Mouse (Mus musculus) hindbrain, embryonic 14.5 days (tissue): ENCODE measurements around the gene Rnf213. TPM values are rescaled to one million over a fixed set of nuclear protein-coding genes. Genes with fewer than 3 reads are reported as not detected.

Source experiments
- ATAC-seq: fragments of 200-750 bp; cut with Nextera tagmentation; 2 replicates; pipeline ENCODE4 v1.8.0; 2017; ENCODE audit warnings: moderate number of reproducible peaks, mild to moderate bottlenecking, moderate TSS enrichment, moderate library complexity; ENCODE audit not compliant: low FRiP score
- DNase-seq: peaks from one replicate; pipeline ENCODE4 v3.0.0-alpha.2; 2015; ENCODE audit warnings: low spot score
- H3K27ac ChIP-seq: fragments of 300-500 bp; sonication (generic); 2 replicates; pipeline ENCODE4 v1.5.1; 2014; ENCODE audit warnings: mild to moderate bottlenecking, moderate library complexity
- H3K27me3 ChIP-seq: fragments of 300-500 bp; sonication (generic); 2 replicates; pipeline ENCODE4 v1.6.1; 2014; ENCODE audit warnings: mild to moderate bottlenecking, low read length, mixed read lengths; ENCODE audit not compliant: control insufficient read depth, insufficient read depth
- H3K36me3 ChIP-seq: fragments of 300-500 bp; sonication (generic); replicated peaks from 2 replicates; pipeline ENCODE4 v1.6.1; 2014; ENCODE audit not compliant: control insufficient read depth, insufficient read depth
- H3K4me1 ChIP-seq: fragments of 300-500 bp; sonication (generic); replicated peaks from 2 replicates; pipeline ENCODE4 v1.6.1; 2014; ENCODE audit warnings: antibody characterized with exemption, low read length, mixed read lengths; ENCODE audit not compliant: control insufficient read depth, insufficient read depth
- H3K4me2 ChIP-seq: fragments of 300-500 bp; sonication (generic); replicated peaks from 2 replicates; pipeline ENCODE4 v1.6.1; 2014; ENCODE audit warnings: mild to moderate bottlenecking, moderate library complexity
- H3K4me3 ChIP-seq: fragments of 300-500 bp; sonication (generic); replicated peaks from 2 replicates; pipeline ENCODE4 v1.5.1; 2014; ENCODE audit warnings: mild to moderate bottlenecking, low read length
- H3K9ac ChIP-seq: fragments of 300-500 bp; sonication (generic); 2 replicates; pipeline ENCODE4 v1.6.1; 2014
- H3K9me3 ChIP-seq: fragments of 300-500 bp; sonication (generic); 2 replicates; pipeline ENCODE4 v1.6.1; 2016; ENCODE audit warnings: low read length; ENCODE audit not compliant: control insufficient read depth
- WGBS: fragments of 180-500 bp; shearing (Covaris S2); extraction: QIAGEN DNeasy Blood & Tissue Kit; methylation state at CpG from one replicate; pipeline ENCODE4 v1.1.7; 2014; 5-methylcytosine and 5-hydroxymethylcytosine counted together
- microRNA counts: library from miRNA; unstranded; fragments of <30 nt; microRNA quantifications from one replicate; lab custom pipeline; 2016
- microRNA-seq: library from miRNA; unstranded; fragments of <30 nt; microRNA quantifications from one replicate; pipeline ENCODE4, GENCODE M21; 2016
- polyA plus RNA-seq: library from polyadenylated mRNA; unstranded; fragments of >200 nt; fragmentation: Nextera tagmentation; extraction: Ambion mirVana; gene quantifications from 2 replicates; pipeline ENCODE4 v1.2.1, GENCODE M21; 2014

Gene Rnf213
- polyA plus RNA-seq, 1 experiment from 2014 or later = 2.2 TPM

- no peak for DNase-seq
- no peak overlapping the region for H3K4me2 ChIP-seq
- no peak overlapping the region for H3K4me3 ChIP-seq
- H3K4me1 ChIP-seq = 0 out of 2 replicates have a peak, but pooled peaks cover 3% of the 10 kb centered on the region
- no peak for ATAC-seq
- H3K9me3 ChIP-seq = no peaks in the 10 kb centered on the region
- no peak overlapping the region for H3K9ac ChIP-seq
- 83% methylated on average over 14 of the region's 14 CpGs for WGBS
- H3K27ac ChIP-seq = no peak overlapping the region
- H3K27me3 ChIP-seq = no peaks in the 10 kb centered on the region
- H3K36me3 ChIP-seq = no peaks in the 10 kb centered on the region
Observed at GRCm38 (mm10) chr11:119526068-119526966, 133.4 kb downstream of the Rnf213 start.

- H3K9me3 ChIP-seq = no peaks in the 10 kb centered on the region
- 68% methylated on average over 11 of the region's 11 CpGs for WGBS
- H3K27me3 ChIP-seq = no peaks in the 10 kb centered on the region
- H3K4me2 ChIP-seq = no peak overlapping the region
- no peak overlapping the region for H3K27ac ChIP-seq
- ATAC-seq = no peak
- H3K4me3 ChIP-seq = no peak overlapping the region
- H3K4me1 ChIP-seq = 0 out of 2 replicates have a peak, but pooled peaks cover 3% of the 10 kb centered on the region
- no peaks in the 10 kb centered on the region for H3K36me3 ChIP-seq
- H3K9ac ChIP-seq = no peak overlapping the region
- no peak for DNase-seq
Observed at GRCm38 (mm10) chr11:119528930-119529329, 136.0 kb downstream of the Rnf213 start.

- no peak overlapping the region for H3K4me3 ChIP-seq
- H3K27me3 ChIP-seq = no peaks in the 10 kb centered on the region
- no peak overlapping the region for H3K9ac ChIP-seq
- H3K27ac ChIP-seq = no peak overlapping the region
- no peak overlapping the region for H3K4me2 ChIP-seq
- WGBS = 51% methylated on average over 8 of the region's 8 CpGs
- H3K9me3 ChIP-seq = no peaks in the 10 kb centered on the region
- H3K4me1 ChIP-seq = no peaks in the 10 kb centered on the region
- H3K36me3 ChIP-seq = no peaks in the 10 kb centered on the region
- DNase-seq (no peak), ATAC-seq (no peak)
Observed at GRCm38 (mm10) chr11:119532460-119532859, 139.6 kb downstream of the Rnf213 start.

GRCm38 (mm10) chr11:119533745-119534144 is 140.8 kb downstream of the Rnf213 start:
- WGBS = 72% methylated on average over 7 of the region's 7 CpGs

More at GRCm38 (mm10) chr11:119533745-119534144, 140.8 kb downstream of the Rnf213 start:
- Histone ChIP-seq H3K4me3 (no peak overlapping the region), H3K9ac (no peak overlapping the region), H3K36me3 (no peaks in the 10 kb centered on the region), H3K27ac (no peak overlapping the region), H3K9me3 (no peaks in the 10 kb centered on the region), H3K4me2 (no peak overlapping the region), H3K27me3 (no peaks in the 10 kb centered on the region), H3K4me1 (no peaks in the 10 kb centered on the region)
- no peak for ATAC-seq
- DNase-seq = no peak

MicroRNAs within 50 kb of the gene (microRNA counts, 519-probe panel; counts per million panel counts)
- not detected for microRNA mmu-miR-1932 (lab: Ali Mortazavi, UCI)

Small RNA genes lying within 50 kb of the gene (microRNA-seq; reads per million reads assigned to microRNA genes)
- gene Mir1932 = not detected

Other genes with a start within 250 kb of the Rnf213 start
- 39.3 and 41.2 TPM in 2 replicates for gene Tbc1d16, start 164.6 kb upstream of the Rnf213 start, polyA plus RNA-seq
- 12.0 and 14.1 TPM in 2 replicates for gene Ccdc40, start 164.5 kb upstream of the Rnf213 start, polyA plus RNA-seq
- gene Gaa, start 125.2 kb upstream of the Rnf213 start, polyA plus RNA-seq = 78.7 and 82.4 TPM in 2 replicates
- 223 and 243 TPM in 2 replicates for gene Eif4a3, start 93.0 kb upstream of the Rnf213 start, polyA plus RNA-seq
- gene Card14, start 85.3 kb upstream of the Rnf213 start, polyA plus RNA-seq = 0.16 and 0.18 TPM in 2 replicates
- 3.4 and 5.1 TPM in 2 replicates for gene Sgsh, start 37.6 kb upstream of the Rnf213 start, polyA plus RNA-seq
- gene Slc26a11, start 37.5 kb upstream of the Rnf213 start, polyA plus RNA-seq = 5.0 and 6.0 TPM in 2 replicates
- gene Endov, start 98.2 kb downstream of the Rnf213 start, polyA plus RNA-seq = 11.4 and 15.9 TPM in 2 replicates
- 17.4 and 20.5 TPM in 2 replicates for gene Nptx1, start 154.7 kb downstream of the Rnf213 start, polyA plus RNA-seq
- gene Rptor, start 209.8 kb downstream of the Rnf213 start, polyA plus RNA-seq = 12.3 and 13.2 TPM in 2 replicates